Mouse (Mus musculus) embryonic fibroblast, embryonic 13.5 days (primary cell): Measurements from ENCODE around the gene Dnlz. TPM values are rescaled to one million over a fixed set of nuclear protein-coding genes. Genes with fewer than 3 reads are reported as not detected.

Experiments used
- H3K27ac ChIP-seq: 2 replicates; pipeline ENCODE4 v1.5.1; 2012; ENCODE audit warnings: low read length, control low read depth, inconsistent platforms; ENCODE audit not compliant: insufficient read depth
- H3K4me1 ChIP-seq: 2 replicates; pipeline ENCODE4 v1.6.1; 2011; ENCODE audit warnings: low read length; ENCODE audit not compliant: control insufficient read depth, insufficient read depth
- H3K4me3 ChIP-seq: 2 replicates; pipeline ENCODE4 v1.5.1; 2011; ENCODE audit warnings: mild to moderate bottlenecking, control low read depth, low read length; ENCODE audit not compliant: insufficient read depth
- CTCF ChIP-seq: IDR thresholded peaks from 2 replicates; pipeline ENCODE4 v1.5.1; 2011; ENCODE audit warnings: mild to moderate bottlenecking, control low read depth, low read length, moderate library complexity, borderline replicate concordance; ENCODE audit not compliant: insufficient read depth
- POLR2A ChIP-seq: IDR thresholded peaks from 2 replicates; pipeline ENCODE4 v1.6.1; 2011; ENCODE audit warnings: low read depth, mild to moderate bottlenecking, control low read depth, low read length, moderate library complexity
- polyA plus RNA-seq: library from polyadenylated mRNA; stranded (reverse); fragments of >200 nt; gene quantifications from 2 replicates; pipeline ENCODE4 v1.2.4, GENCODE M21; 2011; ENCODE audit warnings: low read depth; ENCODE audit not compliant: missing spikeins, insufficient read length

Gene Dnlz
- polyA plus RNA-seq, 1 experiment, result 18.2 TPM

DNA sequence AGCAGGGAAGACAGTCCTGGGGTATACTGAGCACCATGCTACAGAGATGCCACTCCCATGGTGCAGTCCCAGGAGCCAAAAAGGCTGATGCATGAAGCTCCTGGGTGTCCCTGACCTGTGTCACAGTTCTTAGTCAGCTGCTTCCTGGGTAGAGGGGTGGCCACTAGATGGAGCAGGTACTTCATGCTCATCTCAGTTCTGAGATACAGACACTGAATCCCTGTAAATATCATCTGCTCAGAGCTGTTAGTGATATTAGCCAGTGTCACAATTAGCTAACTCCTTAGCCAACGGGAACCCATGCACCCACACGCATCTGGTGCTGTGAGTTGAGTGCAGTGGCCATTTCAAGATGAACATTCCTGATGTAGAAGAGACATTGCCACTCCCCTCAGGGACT, 27.0 kb downstream of the Dnlz start:
- no peaks in the 10 kb centered on the region; the same call in 1 of the 2 replicates for H3K4me1 ChIP-seq
- no peak for TF ChIP-seq POLR2A
- TF ChIP-seq CTCF, result peak; percentile 19; the same call in 1 of the 2 replicates
- no peak overlapping the region for H3K4me3 ChIP-seq
- no peak overlapping the region for H3K27ac ChIP-seq

DNA sequence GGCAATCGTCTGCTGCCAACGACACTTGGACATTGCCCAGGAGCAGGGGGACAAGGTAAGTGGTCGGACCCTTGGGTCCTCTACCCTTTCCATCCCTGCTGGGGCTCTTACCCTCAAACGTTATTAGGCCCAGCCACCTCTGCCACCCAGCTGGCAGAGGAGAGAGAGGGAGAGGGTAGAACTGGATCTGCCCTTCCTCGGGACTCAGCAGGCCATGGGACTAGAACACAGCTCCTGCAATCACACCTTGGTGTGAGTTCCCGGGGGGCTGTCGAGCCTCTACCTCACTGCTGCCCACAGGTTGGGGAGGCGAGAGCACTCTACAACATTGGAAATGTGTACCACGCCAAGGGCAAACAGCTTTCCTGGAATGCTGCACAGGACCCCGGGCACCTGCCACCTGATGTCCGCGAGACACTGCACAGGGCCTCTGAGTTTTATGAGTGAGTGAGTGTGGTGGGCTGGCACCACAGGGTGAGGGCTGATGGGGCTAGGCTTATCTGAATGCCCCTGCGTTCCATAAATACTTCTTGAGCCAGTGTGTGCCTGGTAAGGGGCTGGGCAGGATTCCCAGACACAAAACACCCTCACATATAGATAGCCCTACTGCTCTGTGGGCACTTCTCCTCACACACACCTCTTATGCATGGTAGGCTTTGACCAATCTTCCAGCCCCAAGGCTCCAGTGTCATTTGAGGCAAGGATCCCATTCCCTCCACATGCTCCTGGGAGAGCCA, 28.2 kb downstream of the Dnlz start:
- TF ChIP-seq CTCF (no peak), POLR2A (no peak)

DNA sequence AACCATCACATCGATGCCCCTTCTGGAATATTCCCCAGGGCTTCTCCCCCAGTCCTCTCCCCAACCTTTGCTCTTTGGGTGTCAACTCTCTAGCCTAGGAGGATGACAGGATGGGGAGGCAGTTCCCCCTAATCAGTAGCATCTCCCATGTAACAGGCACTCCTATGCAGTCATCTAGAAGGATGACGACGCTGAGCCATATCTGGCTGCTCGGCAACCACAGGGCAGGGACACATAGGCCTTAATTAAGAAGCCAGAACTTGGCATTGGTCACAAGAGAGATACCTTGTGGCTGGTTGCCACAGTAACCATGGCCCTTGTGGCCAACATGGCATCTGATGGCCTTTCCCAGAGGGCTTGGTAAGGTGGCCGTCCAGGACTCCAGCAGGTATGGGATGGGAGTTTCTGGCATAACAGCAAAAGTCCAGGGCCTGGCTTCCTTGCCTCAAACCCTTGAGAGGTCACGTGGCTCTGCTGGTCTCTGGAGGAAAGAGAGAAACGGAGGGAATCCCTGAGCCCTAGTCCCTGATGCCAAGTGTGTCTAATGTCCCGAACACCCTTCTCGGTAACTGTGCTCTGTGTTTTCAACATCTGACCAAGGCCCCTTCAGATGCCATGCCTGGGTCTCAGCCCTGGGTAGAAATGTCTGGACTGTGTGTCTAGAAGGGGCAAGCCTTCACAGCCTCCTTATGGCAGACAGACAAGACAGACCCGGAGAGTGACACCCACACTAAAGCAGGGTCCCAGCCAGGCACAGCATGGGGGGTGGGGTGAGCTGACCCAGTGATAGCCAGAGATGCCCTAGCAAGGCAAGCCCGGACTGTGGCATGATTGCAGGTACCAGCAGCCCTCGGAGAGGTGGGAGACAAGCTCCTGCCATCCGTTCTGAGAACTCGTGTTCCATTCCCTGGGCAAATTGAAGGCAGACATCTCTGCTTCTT, 31.4 kb downstream of the Dnlz start:
- TF ChIP-seq CTCF (no peak), POLR2A (no peak)
- H3K4me1 ChIP-seq, result 0 out of 2 replicates have a peak, but pooled peaks cover 4% of the 10 kb centered on the region
- H3K4me3 ChIP-seq, result no peak overlapping the region
- no peak overlapping the region for H3K27ac ChIP-seq

More for the DNA sequence above, 28.2 kb downstream of the Dnlz start:
- no peak overlapping the region for H3K27ac ChIP-seq
- no peak overlapping the region for H3K4me3 ChIP-seq
- no peaks in the 10 kb centered on the region for H3K4me1 ChIP-seq

DNA sequence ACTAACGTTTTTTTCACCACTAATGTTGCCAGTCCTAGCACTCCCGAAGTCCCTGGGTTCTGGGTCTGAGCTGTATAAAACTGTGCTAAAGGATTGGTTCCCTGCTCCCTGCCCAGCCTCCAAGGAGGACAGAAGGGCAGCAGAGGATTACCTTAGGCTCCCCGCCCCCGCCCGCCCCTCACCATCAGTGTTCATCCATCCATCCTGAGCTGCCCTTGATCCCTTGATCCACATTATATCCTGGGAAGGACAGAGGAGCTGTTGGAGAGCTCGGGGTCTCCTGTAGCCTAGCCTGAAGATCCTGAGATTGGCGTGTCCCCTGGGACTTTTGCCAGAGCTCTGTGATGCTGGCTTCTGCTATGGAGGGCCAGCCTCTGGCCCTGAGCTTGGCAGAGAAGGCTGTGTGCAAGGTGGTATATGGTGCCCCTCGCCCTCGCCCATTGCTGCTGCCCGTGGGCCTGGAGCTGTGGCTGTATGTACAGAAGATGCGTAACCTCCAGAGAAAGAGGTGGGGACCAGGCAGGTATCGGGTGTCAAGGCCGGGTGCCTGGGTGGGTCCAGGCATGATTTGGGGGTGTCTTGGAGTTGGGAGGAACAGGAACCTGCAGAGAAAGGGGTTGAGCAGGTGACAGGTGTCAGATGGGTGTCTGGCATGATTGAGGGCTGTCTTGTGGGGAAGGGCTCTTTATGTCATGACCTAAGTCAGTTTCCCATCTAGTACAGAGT, 32.2 kb downstream of the Dnlz start:
- peaks cover 5% of the 10 kb centered on the region; the same call in 1 of the 2 replicates for H3K4me1 ChIP-seq
- TF ChIP-seq POLR2A, result no peak
- no peak for TF ChIP-seq CTCF
- no peak overlapping the region for H3K27ac ChIP-seq
- H3K4me3 ChIP-seq, result no peak overlapping the region

DNA sequence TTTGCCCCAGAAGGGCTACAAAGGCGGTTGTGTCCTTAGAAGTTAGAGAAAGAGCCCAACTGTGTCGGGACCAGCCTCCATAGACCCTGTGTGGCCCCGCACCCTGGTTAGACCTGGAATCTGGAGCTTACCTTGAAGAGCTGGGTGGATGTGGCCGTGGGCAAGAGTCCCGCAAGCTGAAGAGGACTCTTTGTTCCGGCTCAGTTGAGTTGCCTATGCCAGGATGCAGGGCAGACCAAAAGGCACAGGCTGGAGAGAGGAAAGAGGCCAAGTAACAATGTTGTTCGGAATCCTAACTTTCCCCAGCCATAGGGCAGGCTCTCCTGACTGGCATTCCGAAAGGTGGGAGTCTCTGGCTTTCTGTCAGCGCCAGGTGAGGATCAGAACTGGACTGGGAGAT, 32.8 kb downstream of the Dnlz start:
- Histone ChIP-seq H3K4me1 (peaks cover 8% of the 10 kb centered on the region; the same call in 1 of the 2 replicates), H3K4me3 (no peak overlapping the region), H3K27ac (no peak overlapping the region)
- no peak for TF ChIP-seq POLR2A

DNA sequence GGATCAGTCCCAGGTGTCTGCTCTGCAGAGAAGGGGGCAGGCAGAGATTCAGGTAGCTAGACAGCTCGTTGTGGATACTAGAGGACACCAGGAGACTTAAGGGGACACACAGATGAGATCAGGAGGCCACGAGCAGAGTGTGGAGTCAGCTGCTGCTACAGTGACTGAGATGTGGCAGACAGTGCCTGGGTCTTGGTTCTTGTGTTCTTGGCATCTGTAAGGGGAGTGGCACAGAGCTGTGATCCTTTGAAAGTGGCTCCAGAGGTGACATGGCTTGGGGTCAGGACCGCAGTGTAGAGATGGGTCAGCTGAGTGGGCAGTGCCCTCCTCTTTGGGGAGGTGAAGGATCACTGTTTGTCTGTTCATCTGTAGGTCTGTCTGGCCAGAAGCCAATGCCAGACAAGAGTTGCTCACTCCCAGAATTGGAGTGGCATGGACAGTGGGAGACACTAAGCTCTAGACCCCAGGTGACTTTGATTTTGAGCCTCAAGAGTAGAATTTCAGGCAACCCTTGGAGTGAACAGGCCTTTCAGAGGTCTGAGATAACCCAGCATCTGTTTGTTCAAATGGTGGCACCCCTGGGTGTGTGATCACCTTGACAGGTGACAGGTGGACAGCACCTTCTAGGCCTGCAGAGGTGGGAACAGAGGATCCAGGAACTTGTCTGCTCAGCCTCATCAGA, 33.8 kb downstream of the Dnlz start:
- no peak overlapping the region for H3K4me3 ChIP-seq
- no peak overlapping the region for H3K27ac ChIP-seq
- TF ChIP-seq POLR2A, result no peak
- TF ChIP-seq CTCF, result no peak
- peaks cover 8% of the 10 kb centered on the region; the same call in 1 of the 2 replicates for H3K4me1 ChIP-seq

DNA sequence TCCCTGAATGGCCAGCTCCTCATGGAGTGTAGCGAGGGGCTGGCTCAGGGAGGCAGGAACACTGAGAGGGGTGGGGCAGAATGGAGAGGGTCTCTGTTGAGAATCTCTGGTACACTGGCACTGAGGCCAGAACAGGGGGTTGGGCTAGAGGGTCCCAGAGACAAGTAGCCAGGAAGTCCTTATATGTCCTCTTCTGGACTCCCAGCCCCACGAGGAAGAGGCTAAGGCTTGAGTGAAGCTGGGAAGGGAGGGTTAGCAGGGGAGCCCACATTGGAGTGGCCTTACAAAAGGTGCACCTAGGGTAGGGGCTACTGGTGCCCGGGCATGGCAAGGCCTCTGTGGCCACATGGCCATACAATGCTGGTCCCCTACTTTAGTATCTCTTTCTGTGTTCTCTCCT, 34.5 kb downstream of the Dnlz start:
- no peak overlapping the region for H3K4me3 ChIP-seq
- TF ChIP-seq POLR2A (no peak), CTCF (no peak)
- peaks cover 8% of the 10 kb centered on the region; the same call in 1 of the 2 replicates for H3K4me1 ChIP-seq
- H3K27ac ChIP-seq, result no peak overlapping the region

DNA sequence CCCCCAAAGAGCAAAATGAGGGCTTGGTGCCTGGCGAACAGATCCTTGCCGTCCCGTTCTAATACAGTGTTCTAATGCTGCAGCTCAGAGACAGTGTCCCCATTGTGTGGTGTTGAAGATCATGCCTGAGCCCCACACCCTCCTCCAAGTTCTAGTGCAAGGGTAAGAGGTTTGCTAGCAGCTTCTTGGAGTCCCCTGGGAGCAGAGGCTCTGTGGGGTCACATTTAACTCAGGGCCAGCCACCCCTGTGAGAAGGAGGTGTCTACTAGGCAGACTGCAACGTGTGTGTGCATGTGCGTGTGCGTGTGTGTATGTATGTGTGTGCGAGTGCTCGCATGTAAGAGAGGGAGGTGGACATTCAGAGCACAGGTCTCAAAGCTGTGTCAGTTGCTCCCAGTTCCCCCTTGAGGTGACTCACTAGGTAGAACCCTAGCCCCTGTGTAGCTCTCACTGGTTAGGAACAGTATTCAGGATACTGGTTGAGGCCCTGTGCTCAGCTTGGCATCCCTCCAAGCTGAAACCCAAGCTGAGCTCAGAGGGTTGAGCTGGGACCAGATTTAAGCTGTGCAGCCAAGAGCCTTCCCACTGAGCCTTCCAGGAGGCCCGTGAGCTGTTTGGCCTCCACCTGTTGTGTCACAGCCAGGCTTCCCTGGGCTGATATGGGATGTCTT, 35.2 kb downstream of the Dnlz start:
- Histone ChIP-seq H3K27ac (peak overlapping the region; percentile 89; the same call in 1 of the 2 replicates), H3K4me3 (peak overlapping the region; percentile 68), H3K4me1 (peaks cover 8% of the 10 kb centered on the region; the same call in 1 of the 2 replicates)
- TF ChIP-seq POLR2A (no peak), CTCF (no peak)
